Mouse (Mus musculus): ENCODE measurements around the gene Suds3. TPM values are rescaled to one million over a fixed set of nuclear protein-coding genes. Genes with fewer than 3 reads are reported as not detected.

The Suds3 gene
- polyA plus RNA-seq, 1 experiment from 2014 or later, result 42.2 TPM

DNA sequence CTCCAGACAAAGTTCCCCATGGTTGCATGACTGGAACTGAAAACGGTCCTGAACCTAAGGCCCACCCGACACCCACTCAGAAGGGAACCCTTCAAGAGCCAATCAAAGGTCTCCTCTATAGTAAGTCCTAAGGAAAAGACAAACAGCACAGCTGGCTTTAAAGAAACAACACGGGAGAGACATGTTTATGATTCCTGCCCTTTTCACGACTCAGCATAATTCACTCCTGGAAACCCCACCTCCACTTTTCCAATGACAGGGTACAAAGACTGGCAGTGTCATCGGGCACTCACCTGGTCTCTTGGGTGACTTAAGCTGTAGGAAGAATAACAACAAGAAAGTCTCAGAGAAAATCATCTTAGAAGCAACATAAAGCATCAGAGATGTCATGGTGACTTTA, 16.9 kb downstream of the Suds3 start:
- WGBS, result 80% methylated on average over 5 of the region's 5 CpGs
- no peak for TF ChIP-seq EP300 (optimal IDR thresholded peaks at IDR 0.05)
- no peak for TF ChIP-seq CTCF (IDR thresholded peaks at IDR 0.05; ENCODE audit: low read depth)
- H3K36me3 ChIP-seq (ENCODE audit: control insufficient read depth, insufficient read depth, low read length), result peaks cover 3% of the 10 kb centered on the region; the same call in 1 of the 2 replicates
- DNase-seq (ENCODE audit: low spot score), result no peak
- no peak for ATAC-seq (ENCODE audit: low FRiP score, low TSS enrichment)
- H3K4me1 ChIP-seq (replicated peaks; ENCODE audit: control insufficient read depth, insufficient read depth), result no peaks in the 10 kb centered on the region
- H3K4me3 ChIP-seq (ENCODE audit: low read depth, low read length), result no peak overlapping the region
- no peak overlapping the region for H3K27ac ChIP-seq (replicated peaks)
- no peaks in the 10 kb centered on the region for H3K27me3 ChIP-seq (ENCODE audit: control insufficient read depth, insufficient read depth, low read length)
- H3K9me3 ChIP-seq (ENCODE audit: control insufficient read depth, low read length), result no peaks in the 10 kb centered on the region
- H3K9ac ChIP-seq (ENCODE audit: low read length), result no peak overlapping the region
- no peak overlapping the region for H3K4me2 ChIP-seq (replicated peaks; ENCODE audit: low read depth)

DNA sequence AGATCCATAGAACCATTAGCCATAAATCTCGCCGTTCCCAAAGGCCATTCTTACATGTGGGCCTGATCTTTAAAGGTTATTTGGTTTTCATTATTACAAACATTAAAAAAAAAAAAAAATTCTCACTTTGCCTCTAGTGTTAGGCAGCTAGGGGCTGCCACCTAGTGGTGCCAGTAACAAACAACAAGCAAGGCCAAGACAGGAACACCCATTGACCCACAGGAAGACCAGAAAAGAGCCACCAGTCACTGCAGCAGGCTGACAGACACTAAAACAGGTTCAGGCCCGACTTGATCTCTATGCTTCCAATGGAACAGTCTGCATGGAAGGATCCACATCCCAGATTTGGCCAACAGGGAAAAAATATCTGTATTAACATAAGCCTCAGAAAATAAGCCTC, 19.2 kb downstream of the Suds3 start:
- WGBS, result 30% methylated on average over 3 of the region's 3 CpGs
- TF ChIP-seq EP300 (optimal IDR thresholded peaks at IDR 0.05) (no peak), CTCF (IDR thresholded peaks at IDR 0.05; ENCODE audit: low read depth) (peak; percentile 87)
- Histone ChIP-seq H3K27ac (replicated peaks) (no peak overlapping the region), H3K4me1 (replicated peaks; ENCODE audit: control insufficient read depth, insufficient read depth) (no peaks in the 10 kb centered on the region), H3K27me3 (ENCODE audit: control insufficient read depth, insufficient read depth, low read length) (no peaks in the 10 kb centered on the region), H3K4me2 (replicated peaks; ENCODE audit: low read depth) (no peak overlapping the region), H3K9me3 (ENCODE audit: control insufficient read depth, low read length) (no peaks in the 10 kb centered on the region), H3K9ac (ENCODE audit: low read length) (no peak overlapping the region), H3K4me3 (ENCODE audit: low read depth, low read length) (no peak overlapping the region), H3K36me3 (ENCODE audit: control insufficient read depth, insufficient read depth, low read length) (no peaks in the 10 kb centered on the region; the same call in 1 of the 2 replicates)
- DNase-seq (ENCODE audit: low spot score), result peak; percentile 54
- no peak for ATAC-seq (ENCODE audit: low FRiP score, low TSS enrichment)

DNA sequence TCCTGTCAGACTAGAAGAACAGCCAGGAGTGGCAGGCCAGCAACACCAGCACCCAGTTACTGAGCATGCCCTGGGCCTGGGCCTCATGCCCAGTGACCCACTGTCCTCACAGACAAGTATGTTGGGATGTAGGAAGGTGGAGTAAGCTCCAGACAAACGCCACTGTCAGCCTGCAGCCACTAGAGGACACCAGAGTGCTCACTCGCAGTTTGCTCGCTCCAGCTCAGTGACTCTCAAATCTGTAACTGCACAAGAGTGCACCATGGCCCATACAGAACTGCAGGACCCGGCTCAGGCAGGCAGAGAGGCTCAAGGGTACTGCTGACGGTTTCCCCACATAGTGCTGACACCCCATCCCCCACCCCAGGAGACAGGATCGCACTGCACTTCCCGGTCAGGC, 21.5 kb downstream of the Suds3 start:
- Histone ChIP-seq H3K9ac (ENCODE audit: low read length) (no peak overlapping the region), H3K36me3 (ENCODE audit: control insufficient read depth, insufficient read depth, low read length) (no peaks in the 10 kb centered on the region), H3K27ac (replicated peaks) (no peak overlapping the region), H3K4me1 (replicated peaks; ENCODE audit: control insufficient read depth, insufficient read depth) (no peaks in the 10 kb centered on the region), H3K4me3 (ENCODE audit: low read depth, low read length) (no peak overlapping the region), H3K27me3 (ENCODE audit: control insufficient read depth, insufficient read depth, low read length) (no peaks in the 10 kb centered on the region), H3K4me2 (replicated peaks; ENCODE audit: low read depth) (no peak overlapping the region), H3K9me3 (ENCODE audit: control insufficient read depth, low read length) (no peaks in the 10 kb centered on the region)
- WGBS, result 37% methylated on average over 7 of the region's 7 CpGs
- ATAC-seq (ENCODE audit: low FRiP score, low TSS enrichment), result peak; percentile 34
- TF ChIP-seq EP300 (optimal IDR thresholded peaks at IDR 0.05) (no peak), CTCF (IDR thresholded peaks at IDR 0.05; ENCODE audit: low read depth) (peak; percentile 82)
- DNase-seq (ENCODE audit: low spot score), result peak; percentile 43

DNA sequence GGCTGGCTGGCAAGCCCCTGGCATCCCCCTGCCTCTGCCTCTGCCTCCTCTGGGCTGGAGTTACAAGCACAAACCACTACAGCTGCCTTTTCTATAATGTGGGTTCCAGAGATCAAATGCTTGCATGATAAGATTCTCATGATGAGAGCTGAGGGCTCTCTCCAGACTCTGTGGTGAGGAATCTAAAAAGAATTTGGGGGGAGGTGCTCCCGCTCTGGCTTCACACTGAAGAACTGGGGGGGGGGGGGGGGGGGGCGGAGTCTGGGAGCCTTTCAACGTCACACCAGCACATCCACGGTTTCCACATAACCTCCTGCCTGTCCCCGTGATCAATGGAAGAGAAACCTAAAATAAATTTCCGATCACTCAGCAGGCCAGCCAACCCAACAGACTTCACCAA, 26.1 kb downstream of the Suds3 start:
- Histone ChIP-seq H3K27me3 (ENCODE audit: control insufficient read depth, insufficient read depth, low read length) (no peaks in the 10 kb centered on the region), H3K4me1 (replicated peaks; ENCODE audit: control insufficient read depth, insufficient read depth) (no peaks in the 10 kb centered on the region), H3K9me3 (ENCODE audit: control insufficient read depth, low read length) (no peaks in the 10 kb centered on the region), H3K27ac (replicated peaks) (no peak overlapping the region), H3K36me3 (ENCODE audit: control insufficient read depth, insufficient read depth, low read length) (no peaks in the 10 kb centered on the region), H3K9ac (ENCODE audit: low read length) (no peak overlapping the region), H3K4me3 (ENCODE audit: low read depth, low read length) (no peak overlapping the region), H3K4me2 (replicated peaks; ENCODE audit: low read depth) (no peak overlapping the region)
- no peak for ATAC-seq (ENCODE audit: low FRiP score, low TSS enrichment)
- TF ChIP-seq EP300 (optimal IDR thresholded peaks at IDR 0.05) (no peak), CTCF (IDR thresholded peaks at IDR 0.05; ENCODE audit: low read depth) (no peak)
- 20% methylated on average over 5 of the region's 6 CpGs for WGBS
- DNase-seq (ENCODE audit: low spot score), result no peak

- H3K4me1 ChIP-seq (replicated peaks; ENCODE audit: control insufficient read depth, insufficient read depth), result no peaks in the 10 kb centered on the region
- ATAC-seq (ENCODE audit: low FRiP score, low TSS enrichment) (no peak), DNase-seq (ENCODE audit: low spot score) (no peak)
- no peaks in the 10 kb centered on the region for H3K36me3 ChIP-seq (ENCODE audit: control insufficient read depth, insufficient read depth, low read length)
- TF ChIP-seq CTCF (IDR thresholded peaks at IDR 0.05; ENCODE audit: low read depth) (no peak), EP300 (optimal IDR thresholded peaks at IDR 0.05) (no peak)
- no peak overlapping the region for H3K4me2 ChIP-seq (replicated peaks; ENCODE audit: low read depth)
- H3K27ac ChIP-seq (replicated peaks), result no peak overlapping the region
- H3K9ac ChIP-seq (ENCODE audit: low read length), result no peak overlapping the region
- WGBS, result 48% methylated on average over 3 of the region's 3 CpGs
- H3K27me3 ChIP-seq (ENCODE audit: control insufficient read depth, insufficient read depth, low read length), result no peaks in the 10 kb centered on the region
- no peak overlapping the region for H3K4me3 ChIP-seq (ENCODE audit: low read depth, low read length)
- H3K9me3 ChIP-seq (ENCODE audit: control insufficient read depth, low read length), result no peaks in the 10 kb centered on the region
Measured at GRCm38 (mm10) chr5:117089147-117089546, 26.8 kb downstream of the Suds3 start.

GRCm38 (mm10) chr5:117087718-117088117, 28.2 kb downstream of the Suds3 start:
- Histone ChIP-seq H3K4me3 (ENCODE audit: low read depth, low read length) (peak overlapping the region; percentile 21), H3K4me2 (replicated peaks; ENCODE audit: low read depth) (peak overlapping the region; percentile 43)

More at GRCm38 (mm10) chr5:117087718-117088117, 28.2 kb downstream of the Suds3 start:
- Histone ChIP-seq H3K27ac (replicated peaks) (no peak overlapping the region), H3K36me3 (ENCODE audit: control insufficient read depth, insufficient read depth, low read length) (no peaks in the 10 kb centered on the region), H3K9me3 (ENCODE audit: control insufficient read depth, low read length) (no peaks in the 10 kb centered on the region), H3K27me3 (ENCODE audit: control insufficient read depth, insufficient read depth, low read length) (no peaks in the 10 kb centered on the region), H3K9ac (ENCODE audit: low read length) (peak overlapping the region; percentile 35; the same call in 1 of the 2 replicates), H3K4me1 (replicated peaks; ENCODE audit: control insufficient read depth, insufficient read depth) (no peaks in the 10 kb centered on the region)
- DNase-seq (ENCODE audit: low spot score) (peak; percentile 39), ATAC-seq (ENCODE audit: low FRiP score, low TSS enrichment) (peak; percentile 25; the same call in 1 of the 2 replicates)
- TF ChIP-seq CTCF (IDR thresholded peaks at IDR 0.05; ENCODE audit: low read depth) (peak; percentile 60), EP300 (optimal IDR thresholded peaks at IDR 0.05) (no peak)
- WGBS, result 8% methylated on average over 13 of the region's 13 CpGs

All from stomach, postnatal 0 days (tissue).